Mouse (Mus musculus) C2C12 (cell line): ENCODE data around the gene Mprip.

ENCODE experiments used
- CTCF ChIP-seq: IDR thresholded peaks from one replicate; pipeline ENCODE4 v1.5.1; 2011; ENCODE audit not compliant: control insufficient read depth, insufficient read depth, insufficient read length
- FOSL1 ChIP-seq: IDR thresholded peaks from one replicate; pipeline ENCODE4 v1.8.0; 2011; ENCODE audit warnings: mild to moderate bottlenecking, low read length; ENCODE audit not compliant: poor library complexity, insufficient read depth, severe bottlenecking
- MAX ChIP-seq: IDR thresholded peaks from one replicate; pipeline ENCODE4 v1.6.1; 2011; ENCODE audit warnings: mild to moderate bottlenecking, control low read depth
- MYOD1 ChIP-seq: IDR thresholded peaks from one replicate; pipeline ENCODE4 v1.6.1; 2011; ENCODE audit warnings: low read depth; ENCODE audit not compliant: control insufficient read depth, insufficient read length
- USF1 ChIP-seq: IDR thresholded peaks from one replicate; pipeline ENCODE4 v1.6.1; 2011; ENCODE audit warnings: low read depth, mild to moderate bottlenecking, control low read depth, moderate library complexity

GRCm38 (mm10) chr11:59717801-59718291, 56.7 kb downstream of the Mprip start:
- TF ChIP-seq CTCF (no peak), USF1 (no peak), FOSL1 (no peak), MAX (no peak), MYOD1 (no peak)
